Mouse (Mus musculus): ENCODE results near the gene Obp2a. TPM values are rescaled to one million over a fixed set of nuclear protein-coding genes. Genes with fewer than 3 reads are reported as not detected.
"Not testable (repeated sequence)": the region's sequence is repeated elsewhere in the genome, so short reads cannot be mapped to it uniquely, and the experiment has no call there.

The Obp2a gene
- polyA plus RNA-seq, 1 experiment from 2014 or later: not detected

- under 1% methylated on average over 78 of the region's 78 CpGs for WGBS
- Histone ChIP-seq H3K36me3 (ENCODE audit: insufficient read depth, low read length) (no peaks in the 10 kb centered on the region), H3K9ac (replicated peaks; ENCODE audit: low read length) (peak within 1 kb of the TSS; percentile 85), H3K4me2 (replicated peaks; ENCODE audit: low read depth, low read length) (peak within 1 kb of the TSS; percentile 91), H3K27ac (ENCODE audit: low read length) (peak within 1 kb of the TSS; percentile 67), H3K9me3 (ENCODE audit: low read length) (no peaks in the 10 kb centered on the region), H3K4me1 (ENCODE audit: insufficient read depth, low read length) (peaks cover 9% of the 10 kb centered on the region; the same call in 1 of the 2 replicates), H3K27me3 (ENCODE audit: insufficient read depth, low read length) (no peaks in the 10 kb centered on the region), H3K4me3 (ENCODE audit: low read length) (peak within 1 kb of the TSS; percentile 86)
- peak; percentile 93 for ATAC-seq (ENCODE audit: low FRiP score, low TSS enrichment)
Observed at GRCm38 (mm10) chr2:25706643-25707481, 7.0 kb downstream of the Obp2a start, which contains the start of gene Bmyc. Gene Bmyc, plus strand, starts transcription at chr2:25706739.

- 0 out of 2 replicates have a peak overlapping the region, but pooled peaks have one; percentile 13 for H3K4me3 ChIP-seq (ENCODE audit: low read length)
- 60% methylated on average over 2 of the region's 2 CpGs for WGBS
- no peak overlapping the region for H3K27ac ChIP-seq (ENCODE audit: low read length)
- H3K27me3 ChIP-seq (ENCODE audit: insufficient read depth, low read length): no peaks in the 10 kb centered on the region
- ATAC-seq (ENCODE audit: low FRiP score, low TSS enrichment): no peak
- no peaks in the 10 kb centered on the region for H3K9me3 ChIP-seq (ENCODE audit: low read length)
- H3K9ac ChIP-seq (replicated peaks; ENCODE audit: low read length): peak overlapping the region; percentile 5; the same call in 1 of the 2 replicates
- no peaks in the 10 kb centered on the region for H3K36me3 ChIP-seq (ENCODE audit: insufficient read depth, low read length)
- H3K4me1 ChIP-seq (ENCODE audit: insufficient read depth, low read length): peaks cover 9% of the 10 kb centered on the region; the same call in 1 of the 2 replicates
- H3K4me2 ChIP-seq (replicated peaks; ENCODE audit: low read depth, low read length): peak overlapping the region; percentile 39
Observed at GRCm38 (mm10) chr2:25708121-25708520, 8.3 kb downstream of the Obp2a start.

GRCm38 (mm10) chr2:25709056-25709455 lies 9.2 kb downstream of the Obp2a start:
- not testable (repeated sequence) for H3K4me1 ChIP-seq (ENCODE audit: insufficient read depth, low read length); H3K27ac ChIP-seq (ENCODE audit: low read length); H3K4me2 ChIP-seq (replicated peaks; ENCODE audit: low read depth, low read length); ATAC-seq (ENCODE audit: low FRiP score, low TSS enrichment); H3K36me3 ChIP-seq (ENCODE audit: insufficient read depth, low read length); H3K4me3 ChIP-seq (ENCODE audit: low read length); H3K9ac ChIP-seq (replicated peaks; ENCODE audit: low read length); H3K27me3 ChIP-seq (ENCODE audit: insufficient read depth, low read length); H3K9me3 ChIP-seq (ENCODE audit: low read length)
- 83% methylated on average over 1 of the region's 1 CpGs for WGBS

- not testable (repeated sequence) for H3K4me1 ChIP-seq (ENCODE audit: insufficient read depth, low read length); H3K9me3 ChIP-seq (ENCODE audit: low read length); H3K9ac ChIP-seq (replicated peaks; ENCODE audit: low read length); H3K4me3 ChIP-seq (ENCODE audit: low read length); H3K27me3 ChIP-seq (ENCODE audit: insufficient read depth, low read length); H3K4me2 ChIP-seq (replicated peaks; ENCODE audit: low read depth, low read length); ATAC-seq (ENCODE audit: low FRiP score, low TSS enrichment); H3K36me3 ChIP-seq (ENCODE audit: insufficient read depth, low read length); H3K27ac ChIP-seq (ENCODE audit: low read length)
- 64% methylated on average over 2 of the region's 2 CpGs for WGBS
Observed at GRCm38 (mm10) chr2:25709791-25710190, 9.9 kb downstream of the Obp2a start.

- not testable (repeated sequence) for H3K4me3 ChIP-seq (ENCODE audit: low read length); ATAC-seq (ENCODE audit: low FRiP score, low TSS enrichment); H3K9ac ChIP-seq (replicated peaks; ENCODE audit: low read length); H3K27me3 ChIP-seq (ENCODE audit: insufficient read depth, low read length); H3K9me3 ChIP-seq (ENCODE audit: low read length); H3K36me3 ChIP-seq (ENCODE audit: insufficient read depth, low read length); H3K27ac ChIP-seq (ENCODE audit: low read length); H3K4me1 ChIP-seq (ENCODE audit: insufficient read depth, low read length); H3K4me2 ChIP-seq (replicated peaks; ENCODE audit: low read depth, low read length)
- 9% methylated on average over 3 of the region's 3 CpGs for WGBS
Observed at GRCm38 (mm10) chr2:25711641-25712040, 11.8 kb downstream of the Obp2a start.

GRCm38 (mm10) chr2:25717222-25717621 lies 17.4 kb downstream of the Obp2a start:
- no peaks in the 10 kb centered on the region for H3K27me3 ChIP-seq (ENCODE audit: insufficient read depth, low read length)
- no peak overlapping the region for H3K9ac ChIP-seq (replicated peaks; ENCODE audit: low read length)
- ATAC-seq (ENCODE audit: low FRiP score, low TSS enrichment): no peak
- H3K36me3 ChIP-seq (ENCODE audit: insufficient read depth, low read length): no peaks in the 10 kb centered on the region
- H3K4me2 ChIP-seq (replicated peaks; ENCODE audit: low read depth, low read length): no peak overlapping the region
- H3K9me3 ChIP-seq (ENCODE audit: low read length): no peaks in the 10 kb centered on the region
- no peaks in the 10 kb centered on the region for H3K4me1 ChIP-seq (ENCODE audit: insufficient read depth, low read length)
- no peak overlapping the region for H3K27ac ChIP-seq (ENCODE audit: low read length)
- no peak overlapping the region for H3K4me3 ChIP-seq (ENCODE audit: low read length)

GRCm38 (mm10) chr2:25733199-25733930 lies 33.5 kb downstream of the Obp2a start:
- Histone ChIP-seq H3K36me3 (ENCODE audit: insufficient read depth, low read length) (no peaks in the 10 kb centered on the region), H3K9me3 (ENCODE audit: low read length) (no peaks in the 10 kb centered on the region), H3K9ac (replicated peaks; ENCODE audit: low read length) (no peak overlapping the region), H3K4me1 (ENCODE audit: insufficient read depth, low read length) (no peaks in the 10 kb centered on the region), H3K4me3 (ENCODE audit: low read length) (no peak overlapping the region), H3K4me2 (replicated peaks; ENCODE audit: low read depth, low read length) (no peak overlapping the region), H3K27ac (ENCODE audit: low read length) (peak overlapping the region; percentile 37; the same call in 1 of the 2 replicates), H3K27me3 (ENCODE audit: insufficient read depth, low read length) (no peaks in the 10 kb centered on the region)
- 18% methylated on average over 2 of the region's 2 CpGs for WGBS
- peak; percentile 27; the same call in 1 of the 2 replicates for ATAC-seq (ENCODE audit: low FRiP score, low TSS enrichment)

- H3K36me3 ChIP-seq (ENCODE audit: insufficient read depth, low read length); H3K4me1 ChIP-seq (ENCODE audit: insufficient read depth, low read length); H3K27ac ChIP-seq (ENCODE audit: low read length); H3K9ac ChIP-seq (replicated peaks; ENCODE audit: low read length); ATAC-seq (ENCODE audit: low FRiP score, low TSS enrichment); H3K27me3 ChIP-seq (ENCODE audit: insufficient read depth, low read length); H3K9me3 ChIP-seq (ENCODE audit: low read length); H3K4me3 ChIP-seq (ENCODE audit: low read length); H3K4me2 ChIP-seq (replicated peaks; ENCODE audit: low read depth, low read length): not testable (repeated sequence)
- WGBS: 74% methylated on average over 3 of the region's 3 CpGs
Observed at GRCm38 (mm10) chr2:25736709-25737108, 36.9 kb downstream of the Obp2a start, which contains the start of gene Obp2b. Gene Obp2b, plus strand, starts transcription at chr2:25737009.

- Histone ChIP-seq H3K9ac (replicated peaks; ENCODE audit: low read length) (no peak overlapping the region), H3K27me3 (ENCODE audit: insufficient read depth, low read length) (no peaks in the 10 kb centered on the region), H3K36me3 (ENCODE audit: insufficient read depth, low read length) (no peaks in the 10 kb centered on the region), H3K4me3 (ENCODE audit: low read length) (no peak overlapping the region), H3K4me1 (ENCODE audit: insufficient read depth, low read length) (no peaks in the 10 kb centered on the region), H3K27ac (ENCODE audit: low read length) (no peak overlapping the region), H3K9me3 (ENCODE audit: low read length) (no peaks in the 10 kb centered on the region), H3K4me2 (replicated peaks; ENCODE audit: low read depth, low read length) (no peak overlapping the region)
- 76% methylated on average over 1 of the region's 1 CpGs for WGBS
- ATAC-seq (ENCODE audit: low FRiP score, low TSS enrichment): no peak
Observed at GRCm38 (mm10) chr2:25741671-25742070, 41.8 kb downstream of the Obp2a start.
